Mouse (Mus musculus): ENCODE measurements around the gene Faf1. TPM values are rescaled to one million over a fixed set of nuclear protein-coding genes. Genes with fewer than 3 reads are reported as not detected.

The Faf1 gene
- polyA plus RNA-seq, 1 experiment from 2014 or later = 36.4 TPM

GRCm38 (mm10) chr4:109729281-109729680 is 52.9 kb downstream of the Faf1 start:
- H3K27ac ChIP-seq = no peak overlapping the region

GRCm38 (mm10) chr4:109735754-109736153 is 59.4 kb downstream of the Faf1 start:
- ATAC-seq (ENCODE audit: insufficient number of reproducible peaks, insufficient read depth, low FRiP score, low TSS enrichment) = no peak
- no peaks in the 10 kb centered on the region for H3K9me3 ChIP-seq
- no peak overlapping the region for H3K9ac ChIP-seq
- 0 out of 2 replicates have a peak, but pooled peaks cover 6% of the 10 kb centered on the region for H3K4me1 ChIP-seq
- no peak overlapping the region for H3K4me2 ChIP-seq (replicated peaks)
- H3K36me3 ChIP-seq = no peaks in the 10 kb centered on the region
- no peak overlapping the region for H3K27ac ChIP-seq
- no peaks in the 10 kb centered on the region for H3K27me3 ChIP-seq
- no peak overlapping the region for H3K4me3 ChIP-seq
- 23% methylated on average over 1 of the region's 1 CpGs for WGBS

More at GRCm38 (mm10) chr4:109729281-109729680, 52.9 kb downstream of the Faf1 start:
- Histone ChIP-seq H3K4me1 (no peaks in the 10 kb centered on the region), H3K4me3 (no peak overlapping the region), H3K9ac (no peak overlapping the region), H3K9me3 (no peaks in the 10 kb centered on the region), H3K4me2 (replicated peaks) (no peak overlapping the region), H3K36me3 (no peaks in the 10 kb centered on the region), H3K27me3 (no peaks in the 10 kb centered on the region)
- no peak for ATAC-seq (ENCODE audit: insufficient number of reproducible peaks, insufficient read depth, low FRiP score, low TSS enrichment)
- 12% methylated on average over 2 of the region's 2 CpGs for WGBS

GRCm38 (mm10) chr4:109743984-109744383 is 67.6 kb downstream of the Faf1 start:
- ATAC-seq (ENCODE audit: insufficient number of reproducible peaks, insufficient read depth, low FRiP score, low TSS enrichment) = no peak
- 80% methylated on average over 2 of the region's 2 CpGs for WGBS
- H3K4me3 ChIP-seq = no peak overlapping the region

GRCm38 (mm10) chr4:109759031-109759430 is 82.6 kb downstream of the Faf1 start:
- no peak for ATAC-seq (ENCODE audit: insufficient number of reproducible peaks, insufficient read depth, low FRiP score, low TSS enrichment)
- H3K9ac ChIP-seq = no peak overlapping the region
- WGBS = 30% methylated on average over 2 of the region's 2 CpGs
- no peak overlapping the region for H3K27ac ChIP-seq
- H3K9me3 ChIP-seq = no peaks in the 10 kb centered on the region
- no peak overlapping the region for H3K4me2 ChIP-seq (replicated peaks)
- no peak overlapping the region for H3K4me3 ChIP-seq
- no peaks in the 10 kb centered on the region for H3K4me1 ChIP-seq
- no peaks in the 10 kb centered on the region for H3K27me3 ChIP-seq
- no peaks in the 10 kb centered on the region for H3K36me3 ChIP-seq

More at GRCm38 (mm10) chr4:109743984-109744383, 67.6 kb downstream of the Faf1 start:
- H3K27ac ChIP-seq = no peak overlapping the region
- H3K9me3 ChIP-seq = no peaks in the 10 kb centered on the region
- H3K4me1 ChIP-seq = no peaks in the 10 kb centered on the region
- no peaks in the 10 kb centered on the region for H3K27me3 ChIP-seq
- H3K36me3 ChIP-seq = no peaks in the 10 kb centered on the region
- no peak overlapping the region for H3K4me2 ChIP-seq (replicated peaks)
- H3K9ac ChIP-seq = no peak overlapping the region

GRCm38 (mm10) chr4:109759901-109760300 is 83.5 kb downstream of the Faf1 start:
- Histone ChIP-seq H3K4me3 (no peak overlapping the region), H3K9me3 (no peaks in the 10 kb centered on the region), H3K27me3 (no peaks in the 10 kb centered on the region), H3K9ac (no peak overlapping the region), H3K4me1 (no peaks in the 10 kb centered on the region), H3K36me3 (no peaks in the 10 kb centered on the region), H3K4me2 (replicated peaks) (no peak overlapping the region), H3K27ac (no peak overlapping the region)
- 70% methylated on average over 2 of the region's 2 CpGs for WGBS
- no peak for ATAC-seq (ENCODE audit: insufficient number of reproducible peaks, insufficient read depth, low FRiP score, low TSS enrichment)

GRCm38 (mm10) chr4:109760501-109760900 is 84.1 kb downstream of the Faf1 start:
- Histone ChIP-seq H3K4me3 (no peak overlapping the region), H3K27ac (no peak overlapping the region), H3K27me3 (no peaks in the 10 kb centered on the region), H3K9me3 (no peaks in the 10 kb centered on the region), H3K9ac (no peak overlapping the region), H3K36me3 (no peaks in the 10 kb centered on the region), H3K4me1 (no peaks in the 10 kb centered on the region), H3K4me2 (replicated peaks) (no peak overlapping the region)
- no peak for ATAC-seq (ENCODE audit: insufficient number of reproducible peaks, insufficient read depth, low FRiP score, low TSS enrichment)
- WGBS = 66% methylated on average over 3 of the region's 3 CpGs

- H3K4me1 ChIP-seq = no peaks in the 10 kb centered on the region
- no peaks in the 10 kb centered on the region for H3K9me3 ChIP-seq
- H3K4me2 ChIP-seq (replicated peaks) = no peak overlapping the region
- H3K4me3 ChIP-seq = no peak overlapping the region
- H3K9ac ChIP-seq = no peak overlapping the region
- no peak overlapping the region for H3K27ac ChIP-seq
- 41% methylated on average over 7 of the region's 7 CpGs for WGBS
- H3K27me3 ChIP-seq = no peaks in the 10 kb centered on the region
- no peak for ATAC-seq (ENCODE audit: insufficient number of reproducible peaks, insufficient read depth, low FRiP score, low TSS enrichment)
- H3K36me3 ChIP-seq = no peaks in the 10 kb centered on the region
These were observed 86.5 kb downstream of the Faf1 start for GRCm38 (mm10) chr4:109762768-109763501.

GRCm38 (mm10) chr4:109769071-109769470 is 92.7 kb downstream of the Faf1 start:
- Histone ChIP-seq H3K9me3 (no peaks in the 10 kb centered on the region), H3K4me2 (replicated peaks) (no peak overlapping the region), H3K36me3 (no peaks in the 10 kb centered on the region), H3K4me3 (no peak overlapping the region), H3K9ac (no peak overlapping the region), H3K27ac (no peak overlapping the region), H3K27me3 (no peaks in the 10 kb centered on the region), H3K4me1 (no peaks in the 10 kb centered on the region)
- ATAC-seq (ENCODE audit: insufficient number of reproducible peaks, insufficient read depth, low FRiP score, low TSS enrichment) = no peak
- WGBS = 83% methylated on average over 1 of the region's 1 CpGs

GRCm38 (mm10) chr4:109782577-109783114 is 106.3 kb downstream of the Faf1 start:
- Histone ChIP-seq H3K27me3 (no peaks in the 10 kb centered on the region), H3K9me3 (no peaks in the 10 kb centered on the region), H3K4me2 (replicated peaks) (no peak overlapping the region), H3K27ac (no peak overlapping the region), H3K36me3 (no peaks in the 10 kb centered on the region), H3K4me1 (no peaks in the 10 kb centered on the region), H3K9ac (no peak overlapping the region), H3K4me3 (no peak overlapping the region)
- WGBS = 56% methylated on average over 4 of the region's 4 CpGs
- no peak for ATAC-seq (ENCODE audit: insufficient number of reproducible peaks, insufficient read depth, low FRiP score, low TSS enrichment)

- no peak for ATAC-seq (ENCODE audit: insufficient number of reproducible peaks, insufficient read depth, low FRiP score, low TSS enrichment)
- no peaks in the 10 kb centered on the region for H3K4me1 ChIP-seq
These were observed 113.1 kb downstream of the Faf1 start for GRCm38 (mm10) chr4:109789347-109790001.

GRCm38 (mm10) chr4:109792331-109792730 is 115.9 kb downstream of the Faf1 start:
- 73% methylated on average over 2 of the region's 2 CpGs for WGBS
- Histone ChIP-seq H3K9ac (no peak overlapping the region), H3K27me3 (no peaks in the 10 kb centered on the region), H3K36me3 (no peaks in the 10 kb centered on the region), H3K4me2 (replicated peaks) (no peak overlapping the region), H3K4me3 (no peak overlapping the region), H3K4me1 (no peaks in the 10 kb centered on the region), H3K9me3 (no peaks in the 10 kb centered on the region), H3K27ac (no peak overlapping the region)
- ATAC-seq (ENCODE audit: insufficient number of reproducible peaks, insufficient read depth, low FRiP score, low TSS enrichment) = no peak

More at GRCm38 (mm10) chr4:109789347-109790001, 113.1 kb downstream of the Faf1 start:
- Histone ChIP-seq H3K9ac (no peak overlapping the region), H3K27ac (no peak overlapping the region), H3K27me3 (no peaks in the 10 kb centered on the region), H3K9me3 (no peaks in the 10 kb centered on the region), H3K4me2 (replicated peaks) (no peak overlapping the region), H3K4me3 (no peak overlapping the region), H3K36me3 (no peaks in the 10 kb centered on the region)
- WGBS = 41% methylated on average over 4 of the region's 4 CpGs

- Histone ChIP-seq H3K4me1 (no peaks in the 10 kb centered on the region), H3K9ac (no peak overlapping the region), H3K27me3 (no peaks in the 10 kb centered on the region), H3K4me2 (replicated peaks) (no peak overlapping the region), H3K4me3 (no peak overlapping the region), H3K27ac (no peak overlapping the region), H3K9me3 (no peaks in the 10 kb centered on the region), H3K36me3 (no peaks in the 10 kb centered on the region)
- 74% methylated on average over 2 of the region's 2 CpGs for WGBS
- ATAC-seq (ENCODE audit: insufficient number of reproducible peaks, insufficient read depth, low FRiP score, low TSS enrichment) = no peak
These were observed 116.7 kb downstream of the Faf1 start for GRCm38 (mm10) chr4:109793072-109793471.

All from embryonic facial prominence, embryonic 12.5 days (tissue).